In genomic region chr2:130275649-130276048, GRCm38 (mm10) we compare ENCODE assay signal across 8 mouse cellular contexts. TPM values are rescaled to one million over a fixed set of nuclear protein-coding genes. Genes with fewer than 3 reads are reported as not detected.
DNase-seq lines count a peak whose midpoint lies in the region; ATAC-seq and TF ChIP-seq lines count a peak whose summit lies in the region.

No protein-coding gene starts in this region.

- H3K9me3 ChIP-seq in E14TG2a.4 (ENCODE audit: low read length), result peaks cover 11% of the 10 kb centered on the region; the same call in 1 of the 2 replicates

- H3K4me3 ChIP-seq in gastrocnemius, adult 2 months, result peak overlapping the region; percentile 93
- peak overlapping the region; percentile 92 for H3K4me3 ChIP-seq in E14TG2a.4 (replicated peaks; ENCODE audit: low read length)

- H3K36me3 ChIP-seq in E14TG2a.4 (ENCODE audit: insufficient read depth, low read length), result peaks cover 58% of the 10 kb centered on the region
- peaks cover 28% of the 10 kb centered on the region for H3K36me3 ChIP-seq in splenic B cell, adult 2 months (ENCODE audit: control insufficient read depth, insufficient read depth, low read length, poor library complexity, severe bottlenecking)

- H3K27ac ChIP-seq in gastrocnemius, adult 2 months, result no peak overlapping the region

- H3K27me3 ChIP-seq in E14TG2a.4 (ENCODE audit: insufficient read depth, low read length), result no peaks in the 10 kb centered on the region
- H3K27me3 ChIP-seq in splenic B cell, adult 2 months (ENCODE audit: control insufficient read depth, insufficient read depth, low read length, poor library complexity, severe bottlenecking), result no peaks in the 10 kb centered on the region

- DNase-seq in gastrocnemius, adult 2 months, result peak; percentile 50
- no peak for DNase-seq in gastrocnemius, postnatal 36 days
- DNase-seq in cerebellum, adult 9-11 months, result peak; percentile 43
- peak; percentile 49 for DNase-seq in kidney, postnatal 14 days
- DNase-seq in splenic B cell, adult 2 months (ENCODE audit: low read depth, low spot score), result peak; percentile 76

- TF ChIP-seq CTCF in gastrocnemius, adult 2 months (IDR thresholded peaks at IDR 0.05), result peak; percentile 61
- peak; percentile 79 for TF ChIP-seq CTCF in E14TG2a.4 (conservative IDR thresholded peaks at IDR 0.05; ENCODE audit: low read length)

- intact Hi-C loops in gastrocnemius, adult 2 months (cut with DNase I), result loop anchor here (10.0 kb wide), 1 partner anchor 471 kb away; the partner anchor contains the start of gene Stk35
- intact Hi-C loops in gastrocnemius, postnatal 36 days (cut with DNase I), result loop anchor here (5.0 to 10.0 kb wide), 2 partner anchors 98 to 471 kb away; partner anchors contain the start of genes Snrpb and Stk35

- H3K4me1 ChIP-seq in E14TG2a.4 (replicated peaks; ENCODE audit: low read depth, low read length), result peaks cover 34% of the 10 kb centered on the region

- ATAC-seq in granulocyte monocyte progenitor cell, adult 5-6 weeks (replicated peaks; ENCODE audit: poor library complexity, severe bottlenecking), result peak; percentile 34
- peak; percentile 27; the same call in 1 of the 2 replicates for ATAC-seq in megakaryocyte, adult 5-6 weeks (ENCODE audit: poor library complexity, severe bottlenecking)

RNA-seq across cellular contexts. Expression of gene Nop56, which starts 1.4 kb away (rescaled TPM):
- total RNA-seq in gastrocnemius, adult 2 months (2021), result 10 to 100 TPM; 36.4 to 38.6 TPM
- 10 to 100 TPM; 24.8 to 32.5 TPM for total RNA-seq in gastrocnemius, postnatal 36 days (2021)
- 501 and 575 TPM in 2 replicates for total RNA-seq in granulocyte monocyte progenitor cell, adult 5-6 weeks (2014; fragmentation: Nextera tagmentation)
- total RNA-seq in granulocyte monocyte progenitor cell, adult 5-6 weeks (2017), result 468 and 587 TPM in 2 replicates
- total RNA-seq in megakaryocyte, adult 5-6 weeks (2015), result 104 and 111 TPM in 2 replicates
- total RNA-seq in megakaryocyte, adult 5-6 weeks (2017), result 138 and 139 TPM in 2 replicates

RNA-seq across cellular contexts. Expression of gene Idh3b, which starts 8.7 kb away (rescaled TPM):
- 100 to 1,000 TPM; 416 to 563 TPM for total RNA-seq in gastrocnemius, adult 2 months (2021)
- 100 to 1,000 TPM; 448 to 491 TPM for total RNA-seq in gastrocnemius, postnatal 36 days (2021)
- 130 and 165 TPM in 2 replicates for total RNA-seq in granulocyte monocyte progenitor cell, adult 5-6 weeks (2014; fragmentation: Nextera tagmentation)
- 116 and 121 TPM in 2 replicates for total RNA-seq in granulocyte monocyte progenitor cell, adult 5-6 weeks (2017)
- total RNA-seq in megakaryocyte, adult 5-6 weeks (2015), result 132 and 136 TPM in 2 replicates
- total RNA-seq in megakaryocyte, adult 5-6 weeks (2017), result 85.6 and 92.9 TPM in 2 replicates

RNA-seq across cellular contexts. Expression of gene Ebf4, which starts 19.3 kb away (rescaled TPM):
- total RNA-seq in gastrocnemius, adult 2 months (2021), result under 1 TPM; 0.26 to 0.47 TPM
- total RNA-seq in gastrocnemius, postnatal 36 days (2021), result under 1 TPM; 0.15 to 0.27 TPM
- total RNA-seq in granulocyte monocyte progenitor cell, adult 5-6 weeks (2014; fragmentation: Nextera tagmentation), result not detected in 2 replicates
- total RNA-seq in granulocyte monocyte progenitor cell, adult 5-6 weeks (2017), result not detected in 2 replicates
- not detected in 2 replicates for total RNA-seq in megakaryocyte, adult 5-6 weeks (2015)
- not detected in 2 replicates for total RNA-seq in megakaryocyte, adult 5-6 weeks (2017)

Comparison
In these comparisons a context has a peak if more than half of its experiments do, and no peak if none do; other contexts are left out.
1. DNase-seq: peak in gastrocnemius, adult 2 months (single experiment), cerebellum, adult 9-11 months (single experiment), kidney, postnatal 14 days (single experiment) and splenic B cell, adult 2 months (single experiment); none in gastrocnemius, postnatal 36 days (0 of 2).